Mouse (Mus musculus): ENCODE results near the gene Creb3. TPM values are rescaled to one million over a fixed set of nuclear protein-coding genes. Genes with fewer than 3 reads are reported as not detected.

Gene Creb3
- polyA plus RNA-seq, 1 experiment from 2014 or later: 43.3 TPM

DNA sequence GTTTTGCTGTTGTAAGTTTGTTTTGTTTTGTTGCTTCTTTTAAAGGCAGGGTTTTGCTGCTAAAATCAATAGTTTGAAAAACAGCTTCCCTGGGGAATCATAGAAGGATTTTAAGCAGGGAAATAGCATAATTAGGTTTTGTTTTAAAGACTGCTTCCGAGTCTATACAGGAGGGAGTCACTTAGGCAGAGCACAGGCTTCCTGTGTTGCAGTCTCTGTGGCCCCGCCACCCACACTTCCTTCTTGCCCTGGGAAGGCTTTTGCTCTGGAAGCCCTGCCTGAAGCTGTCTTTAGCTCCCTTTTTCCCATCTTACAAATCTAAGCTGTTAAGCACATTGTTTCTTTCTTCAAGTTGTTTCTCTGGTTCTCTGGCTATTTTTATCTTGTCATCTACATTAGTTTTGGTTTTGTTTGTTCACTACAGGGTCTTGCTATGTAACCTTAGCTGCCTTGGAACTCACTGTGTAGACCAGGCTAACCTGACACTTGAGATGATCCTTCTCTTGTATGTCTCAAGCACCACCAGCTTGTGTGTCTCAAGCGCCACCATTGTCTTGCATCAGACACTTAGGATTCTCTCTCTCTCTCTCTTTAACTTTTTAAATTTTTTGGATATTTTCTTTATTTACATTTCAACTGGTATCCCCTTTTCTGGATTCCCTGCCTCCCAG lies 51.1 kb downstream of the Creb3 start:
- no peak for DNase-seq (ENCODE audit: low spot score)
- H3K9me3 ChIP-seq (ENCODE audit: control insufficient read depth, low read length): no peaks in the 10 kb centered on the region
- no peak for ATAC-seq (ENCODE audit: insufficient number of reproducible peaks, low FRiP score, low TSS enrichment, low read depth)
- H3K27ac ChIP-seq (replicated peaks; ENCODE audit: low read depth, low read length): no peak overlapping the region
- H3K4me1 ChIP-seq (ENCODE audit: control insufficient read depth, insufficient read depth, low read length): no peaks in the 10 kb centered on the region
- H3K36me3 ChIP-seq (ENCODE audit: control insufficient read depth, insufficient read depth, low read length): no peaks in the 10 kb centered on the region
- WGBS: 68% methylated on average over 3 of the region's 3 CpGs
- no peak overlapping the region for H3K9ac ChIP-seq (ENCODE audit: low read length)
- H3K4me2 ChIP-seq (ENCODE audit: low read depth, severe bottlenecking): no peak overlapping the region
- no peak overlapping the region for H3K4me3 ChIP-seq (ENCODE audit: low read depth, low read length)
- no peaks in the 10 kb centered on the region for H3K27me3 ChIP-seq (ENCODE audit: control insufficient read depth, insufficient read depth, low read length)

Other genes with a start within 250 kb of the Creb3 start
- gene Rusc2, start 180.4 kb upstream of the Creb3 start, polyA plus RNA-seq (2014; fragmentation: Nextera tagmentation; extraction: Ambion mirVana): 3.5 and 4.5 TPM in 2 replicates
- gene Fam166b, start 133.2 kb upstream of the Creb3 start, polyA plus RNA-seq (2014; fragmentation: Nextera tagmentation; extraction: Ambion mirVana): 0.14 TPM in 1 of 2 replicates, not detected in the other
- 9.8 TPM in 2 replicates for gene Tesk1, start 120.4 kb upstream of the Creb3 start, polyA plus RNA-seq (2014; fragmentation: Nextera tagmentation; extraction: Ambion mirVana)
- gene Cd72, start 107.7 kb upstream of the Creb3 start, polyA plus RNA-seq (2014; fragmentation: Nextera tagmentation; extraction: Ambion mirVana): 2.4 and 4.0 TPM in 2 replicates
- gene Sit1, start 78.6 kb upstream of the Creb3 start, polyA plus RNA-seq (2014; fragmentation: Nextera tagmentation; extraction: Ambion mirVana): not detected in 2 replicates
- gene Ccdc107, start 69.4 kb upstream of the Creb3 start, polyA plus RNA-seq (2014; fragmentation: Nextera tagmentation; extraction: Ambion mirVana): 58.3 and 58.9 TPM in 2 replicates
- gene Arhgef39, start 62.6 kb upstream of the Creb3 start, polyA plus RNA-seq (2014; fragmentation: Nextera tagmentation; extraction: Ambion mirVana): 45.6 and 48.2 TPM in 2 replicates
- gene Car9, start 55.4 kb upstream of the Creb3 start, polyA plus RNA-seq (2014; fragmentation: Nextera tagmentation; extraction: Ambion mirVana): 0.65 and 1.1 TPM in 2 replicates
- 104 and 110 TPM in 2 replicates for gene Tpm2, start 38.6 kb upstream of the Creb3 start, polyA plus RNA-seq (2014; fragmentation: Nextera tagmentation; extraction: Ambion mirVana)
- 39.1 and 39.5 TPM in 2 replicates for gene Tln1, start 359 bp downstream of the Creb3 start, polyA plus RNA-seq (2014; fragmentation: Nextera tagmentation; extraction: Ambion mirVana)
- 32.6 and 34.1 TPM in 2 replicates for gene Rgp1, start 16.4 kb downstream of the Creb3 start, polyA plus RNA-seq (2014; fragmentation: Nextera tagmentation; extraction: Ambion mirVana)
- 20.7 and 20.8 TPM in 2 replicates for gene Gba2, start 16.5 kb downstream of the Creb3 start, polyA plus RNA-seq (2014; fragmentation: Nextera tagmentation; extraction: Ambion mirVana)
- 2.3 TPM in 1 of 2 replicates, not detected in the other for gene Msmp, start 22.2 kb downstream of the Creb3 start, polyA plus RNA-seq (2014; fragmentation: Nextera tagmentation; extraction: Ambion mirVana)
- 7.9 and 8.1 TPM in 2 replicates for gene Npr2, start 69.6 kb downstream of the Creb3 start, polyA plus RNA-seq (2014; fragmentation: Nextera tagmentation; extraction: Ambion mirVana)
- gene Spag8, start 91.3 kb downstream of the Creb3 start, polyA plus RNA-seq (2014; fragmentation: Nextera tagmentation; extraction: Ambion mirVana): 0.89 and 1.1 TPM in 2 replicates
- gene Hint2, start 94.1 kb downstream of the Creb3 start, polyA plus RNA-seq (2014; fragmentation: Nextera tagmentation; extraction: Ambion mirVana): 71.4 and 73.9 TPM in 2 replicates
- 2.7 and 2.8 TPM in 2 replicates for gene Tmem8b, start 106.6 kb downstream of the Creb3 start, polyA plus RNA-seq (2014; fragmentation: Nextera tagmentation; extraction: Ambion mirVana)
- 2.6 and 3.0 TPM in 2 replicates for gene Fam221b, start 106.8 kb downstream of the Creb3 start, polyA plus RNA-seq (2014; fragmentation: Nextera tagmentation; extraction: Ambion mirVana)
- gene Olfr70, start 138.5 kb downstream of the Creb3 start, polyA plus RNA-seq (2014; fragmentation: Nextera tagmentation; extraction: Ambion mirVana): not detected in 2 replicates
- gene Olfr71, start 147.9 kb downstream of the Creb3 start, polyA plus RNA-seq (2014; fragmentation: Nextera tagmentation; extraction: Ambion mirVana): not detected in 2 replicates
- 0.29 TPM in 1 of 2 replicates, not detected in the other for gene Hrct1, start 164.9 kb downstream of the Creb3 start, polyA plus RNA-seq (2014; fragmentation: Nextera tagmentation; extraction: Ambion mirVana)
- gene Spaar, start 167.7 kb downstream of the Creb3 start, polyA plus RNA-seq (2014; fragmentation: Nextera tagmentation; extraction: Ambion mirVana): 0.20 and 0.27 TPM in 2 replicates
- not detected in 2 replicates for gene Olfr159, start 208.7 kb downstream of the Creb3 start, polyA plus RNA-seq (2014; fragmentation: Nextera tagmentation; extraction: Ambion mirVana)